Mouse (Mus musculus): Measurements from ENCODE around the gene Tmem232. TPM values are rescaled to one million over a fixed set of nuclear protein-coding genes. Genes with fewer than 3 reads are reported as not detected.
"Not testable (repeated sequence)": the region's sequence is repeated elsewhere in the genome, so short reads cannot be mapped to it uniquely, and the experiment has no call there.

Gene Tmem232
- polyA plus RNA-seq, 2 experiments = 0.14 to 0.19 TPM

DNA sequence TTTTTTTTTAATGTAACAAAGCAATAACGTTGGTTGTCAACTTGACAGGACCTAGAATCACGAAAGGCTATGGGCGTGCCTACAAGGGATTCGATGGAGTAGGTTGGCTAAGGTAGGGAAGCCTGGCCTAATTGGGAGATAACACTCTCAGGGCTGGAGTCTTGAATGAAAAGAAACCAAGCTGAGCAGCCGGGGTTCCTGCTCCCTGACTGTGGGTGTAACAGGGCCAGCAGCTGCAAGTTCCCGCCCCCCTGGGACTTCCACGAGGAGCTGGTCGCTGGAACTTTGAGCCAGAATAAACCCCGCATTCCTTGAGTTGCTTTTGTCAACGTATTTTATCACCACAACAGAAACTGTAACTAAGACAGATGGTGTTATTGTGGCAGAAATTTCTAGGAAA is 16.2 kb upstream of the Tmem232 start:
- Histone ChIP-seq H3K9ac (ENCODE audit: low read depth, low read length, severe bottlenecking) (no peak overlapping the region), H3K27me3 (ENCODE audit: control insufficient read depth, insufficient read depth, low read length) (no peaks in the 10 kb centered on the region), H3K36me3 (ENCODE audit: control insufficient read depth, insufficient read depth, low read length) (no peaks in the 10 kb centered on the region), H3K9me3 (ENCODE audit: control insufficient read depth, low read length) (no peaks in the 10 kb centered on the region), H3K4me3 (replicated peaks; ENCODE audit: low read length) (no peak overlapping the region), H3K4me2 (replicated peaks; ENCODE audit: low read depth, low read length, severe bottlenecking) (no peak overlapping the region), H3K4me1 (ENCODE audit: control insufficient read depth, insufficient read depth, low read length) (no peaks in the 10 kb centered on the region), H3K27ac (replicated peaks; ENCODE audit: low read depth, low read length) (no peak overlapping the region)
- ATAC-seq (ENCODE audit: low FRiP score, low read depth) (no peak), DNase-seq (ENCODE audit: low spot score) (no peak)
- WGBS = 68% methylated on average over 10 of the region's 10 CpGs
- no peak for TF ChIP-seq POLR2A (IDR thresholded peaks at IDR 0.05; ENCODE audit: borderline replicate concordance, extremely low read depth, insufficient read depth, insufficient read length)

GRCm38 (mm10) chr17:65552426-65552997 is 11.9 kb upstream of the Tmem232 start:
- TF ChIP-seq POLR2A (IDR thresholded peaks at IDR 0.05; ENCODE audit: borderline replicate concordance, extremely low read depth, insufficient read depth, insufficient read length) = no peak
- Histone ChIP-seq H3K4me1 (ENCODE audit: control insufficient read depth, insufficient read depth, low read length) (no peaks in the 10 kb centered on the region), H3K27me3 (ENCODE audit: control insufficient read depth, insufficient read depth, low read length) (no peaks in the 10 kb centered on the region), H3K36me3 (ENCODE audit: control insufficient read depth, insufficient read depth, low read length) (no peaks in the 10 kb centered on the region), H3K9me3 (ENCODE audit: control insufficient read depth, low read length) (no peaks in the 10 kb centered on the region), H3K9ac (ENCODE audit: low read depth, low read length, severe bottlenecking) (no peak overlapping the region), H3K4me2 (replicated peaks; ENCODE audit: low read depth, low read length, severe bottlenecking) (no peak overlapping the region), H3K4me3 (replicated peaks; ENCODE audit: low read length) (no peak overlapping the region), H3K27ac (replicated peaks; ENCODE audit: low read depth, low read length) (no peak overlapping the region)
- DNase-seq (ENCODE audit: low spot score) (no peak), ATAC-seq (ENCODE audit: low FRiP score, low read depth) (no peak)
- 75% methylated on average over 12 of the region's 12 CpGs for WGBS

- WGBS = 84% methylated on average over 4 of the region's 4 CpGs
Measured at GRCm38 (mm10) chr17:65550357-65550756, 9.8 kb upstream of the Tmem232 start.

DNA sequence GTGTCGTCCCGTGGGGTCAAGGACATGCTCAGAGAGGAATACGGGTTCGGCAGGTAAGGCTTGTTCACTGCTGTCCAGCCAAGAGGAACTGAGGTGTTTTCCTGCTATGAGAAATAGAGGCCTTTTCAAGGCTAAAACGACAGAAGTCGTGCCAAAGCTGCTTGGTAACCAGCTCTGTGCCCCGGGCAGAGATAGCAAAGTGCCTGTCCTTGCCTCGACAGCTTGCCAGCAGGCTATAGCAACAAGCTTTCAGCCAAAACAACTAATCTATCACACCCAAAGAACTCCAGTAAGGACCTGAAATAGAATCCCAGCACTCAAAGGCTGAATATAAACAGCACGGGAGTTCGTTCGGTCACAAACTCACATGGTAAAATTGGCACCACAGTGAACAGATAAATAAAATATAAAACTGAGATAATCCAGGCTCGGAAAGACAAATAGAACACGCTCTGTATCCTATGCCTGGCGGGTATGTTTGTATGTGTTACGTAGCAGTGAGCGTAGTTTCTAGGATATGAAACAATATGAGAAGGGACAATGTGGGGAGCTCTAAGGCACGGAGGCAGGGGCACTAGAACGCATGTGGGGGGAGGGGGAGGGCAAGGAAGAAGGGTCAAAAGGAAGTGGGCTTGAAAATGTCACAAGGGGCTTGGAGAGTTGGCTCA is 8.2 kb upstream of the Tmem232 start:
- Histone ChIP-seq H3K4me2 (replicated peaks; ENCODE audit: low read depth, low read length, severe bottlenecking) (no peak overlapping the region), H3K27me3 (ENCODE audit: control insufficient read depth, insufficient read depth, low read length) (no peaks in the 10 kb centered on the region), H3K36me3 (ENCODE audit: control insufficient read depth, insufficient read depth, low read length) (no peaks in the 10 kb centered on the region), H3K4me3 (replicated peaks; ENCODE audit: low read length) (no peak overlapping the region), H3K9me3 (ENCODE audit: control insufficient read depth, low read length) (no peaks in the 10 kb centered on the region), H3K4me1 (ENCODE audit: control insufficient read depth, insufficient read depth, low read length) (no peaks in the 10 kb centered on the region), H3K27ac (replicated peaks; ENCODE audit: low read depth, low read length) (no peak overlapping the region), H3K9ac (ENCODE audit: low read depth, low read length, severe bottlenecking) (no peak overlapping the region)
- ATAC-seq (ENCODE audit: low FRiP score, low read depth) (no peak), DNase-seq (ENCODE audit: low spot score) (no peak)
- TF ChIP-seq POLR2A (IDR thresholded peaks at IDR 0.05; ENCODE audit: borderline replicate concordance, extremely low read depth, insufficient read depth, insufficient read length) = no peak
- 74% methylated on average over 18 of the region's 18 CpGs for WGBS

More at GRCm38 (mm10) chr17:65550357-65550756, 9.8 kb upstream of the Tmem232 start:
- H3K4me2 ChIP-seq (replicated peaks; ENCODE audit: low read depth, low read length, severe bottlenecking) = no peak overlapping the region
- H3K9me3 ChIP-seq (ENCODE audit: control insufficient read depth, low read length) = no peaks in the 10 kb centered on the region
- no peaks in the 10 kb centered on the region for H3K4me1 ChIP-seq (ENCODE audit: control insufficient read depth, insufficient read depth, low read length)
- H3K27ac ChIP-seq (replicated peaks; ENCODE audit: low read depth, low read length) = no peak overlapping the region
- no peak for DNase-seq (ENCODE audit: low spot score)
- no peak overlapping the region for H3K9ac ChIP-seq (ENCODE audit: low read depth, low read length, severe bottlenecking)
- H3K4me3 ChIP-seq (replicated peaks; ENCODE audit: low read length) = no peak overlapping the region
- H3K27me3 ChIP-seq (ENCODE audit: control insufficient read depth, insufficient read depth, low read length) = no peaks in the 10 kb centered on the region
- H3K36me3 ChIP-seq (ENCODE audit: control insufficient read depth, insufficient read depth, low read length) = no peaks in the 10 kb centered on the region
- no peak for TF ChIP-seq POLR2A (IDR thresholded peaks at IDR 0.05; ENCODE audit: borderline replicate concordance, extremely low read depth, insufficient read depth, insufficient read length)
- no peak for ATAC-seq (ENCODE audit: low FRiP score, low read depth)

- H3K4me3 ChIP-seq (replicated peaks; ENCODE audit: low read length); H3K4me1 ChIP-seq (ENCODE audit: control insufficient read depth, insufficient read depth, low read length); H3K9ac ChIP-seq (ENCODE audit: low read depth, low read length, severe bottlenecking); ATAC-seq (ENCODE audit: low FRiP score, low read depth); DNase-seq (ENCODE audit: low spot score); H3K9me3 ChIP-seq (ENCODE audit: control insufficient read depth, low read length); H3K27me3 ChIP-seq (ENCODE audit: control insufficient read depth, insufficient read depth, low read length); H3K36me3 ChIP-seq (ENCODE audit: control insufficient read depth, insufficient read depth, low read length); H3K4me2 ChIP-seq (replicated peaks; ENCODE audit: low read depth, low read length, severe bottlenecking); H3K27ac ChIP-seq (replicated peaks; ENCODE audit: low read depth, low read length): not testable (repeated sequence)
- WGBS = 96% methylated on average over 4 of the region's 4 CpGs
Measured at GRCm38 (mm10) chr17:65546221-65546620, 5.6 kb upstream of the Tmem232 start.
